Mouse (Mus musculus) MEL (cell line): ENCODE measurements around the gene Senp7. TPM values are rescaled to one million over a fixed set of nuclear protein-coding genes. Genes with fewer than 3 reads are reported as not detected.

Source experiments
- DNase-seq: peaks from one replicate; pipeline ENCODE4 v3.0.0; 2011; ENCODE audit warnings: low read depth, low spot score
- H3K27ac ChIP-seq: 2 replicates; pipeline ENCODE4 v1.5.1; 2012; ENCODE audit warnings: low read depth, mild to moderate bottlenecking, control low read depth, low read length, moderate library complexity; ENCODE audit not compliant: control insufficient read depth
- H3K27me3 ChIP-seq, 2 experiments: fragments of 150-350 bp in 1 of 2; sonication (generic) in 1 of 2; 2 replicates each; pipeline ENCODE4 v1.6.1; 2012; ENCODE audit warnings: low read length in 2 of 2, mild to moderate bottlenecking in 2 of 2, improper control_type of control experiment in 1 of 2, moderate library complexity in 1 of 2; ENCODE audit not compliant: insufficient read depth in 2 of 2, control insufficient read depth in 1 of 2
- H3K36me3 ChIP-seq, 2 experiments: 2 replicates each; pipeline ENCODE4 v1.6.1; 2012 to 2014; ENCODE audit warnings: low read length in 2 of 2, improper control_type of control experiment in 1 of 2, inconsistent platforms in 1 of 2, mild to moderate bottlenecking in 1 of 2; ENCODE audit not compliant: insufficient read depth in 2 of 2, control insufficient read depth in 1 of 2
- H3K4me1 ChIP-seq, 2 experiments: fragments of 150-350 bp in 1 of 2; sonication (generic) in 1 of 2; 2 replicates each; pipeline ENCODE4 v1.6.1; 2012; ENCODE audit warnings: low read length in 2 of 2, improper control_type of control experiment in 1 of 2, mild to moderate bottlenecking in 1 of 2; ENCODE audit not compliant: insufficient read depth in 2 of 2, control insufficient read depth in 1 of 2
- H3K4me3 ChIP-seq, 2 experiments: fragments of 150-350 bp in 1 of 2; sonication (generic) in 1 of 2; 2 replicates each; pipeline ENCODE4 v1.5.1; 2012; ENCODE audit warnings: low read depth in 2 of 2, low read length in 2 of 2, mild to moderate bottlenecking in 2 of 2, moderate library complexity in 2 of 2, control low read depth in 1 of 2, improper control_type of control experiment in 1 of 2; ENCODE audit not compliant: control insufficient read depth in 1 of 2, insufficient read depth in 1 of 2
- H3K79me2 ChIP-seq: 2 replicates; pipeline ENCODE4 v1.6.1; 2012; ENCODE audit warnings: mild to moderate bottlenecking, low read length, moderate library complexity; ENCODE audit not compliant: control insufficient read depth, poor library complexity, insufficient read depth
- H3K9ac ChIP-seq: 2 replicates; pipeline ENCODE4 v1.6.1; 2012; ENCODE audit warnings: low read depth, mild to moderate bottlenecking, control low read depth, low read length, moderate library complexity; ENCODE audit not compliant: control insufficient read depth, poor library complexity, severe bottlenecking
- H3K9me3 ChIP-seq: fragments of 150-350 bp; sonication (generic); replicated peaks from 2 replicates; pipeline ENCODE4 v1.6.1; 2012; ENCODE audit warnings: mild to moderate bottlenecking, low read length, improper control_type of control experiment, moderate library complexity; ENCODE audit not compliant: insufficient read depth
- BHLHE40 ChIP-seq: IDR thresholded peaks from 2 replicates; pipeline ENCODE4 v1.6.1; 2012; ENCODE audit warnings: low read depth, mild to moderate bottlenecking, inconsistent platforms, low read length, improper control_type of control experiment, borderline replicate concordance
- CTCF ChIP-seq, 3 experiments: IDR thresholded peaks in 2 of 3; conservative IDR thresholded peaks in 1 of 3; 2 replicates each; pipeline ENCODE4 v1.5.1; 2011 to 2012; ENCODE audit warnings: low read length in 3 of 3, low read depth in 2 of 3, mild to moderate bottlenecking in 2 of 3, improper control_type of control experiment in 1 of 3, inconsistent platforms in 1 of 3, mixed read lengths in 1 of 3, moderate library complexity in 1 of 3; ENCODE audit not compliant: control insufficient read depth in 1 of 3, insufficient read depth in 1 of 3, poor library complexity in 1 of 3, severe bottlenecking in 1 of 3
- E2F4 ChIP-seq: IDR thresholded peaks from 2 replicates; pipeline ENCODE4 v1.6.1; 2011; ENCODE audit warnings: low read depth, low read length, improper control_type of control experiment, borderline replicate concordance
- ELF1 ChIP-seq: IDR thresholded peaks from 2 replicates; pipeline ENCODE4 v1.6.1; 2014; ENCODE audit warnings: low read depth, mild to moderate bottlenecking, inconsistent platforms, low read length, improper control_type of control experiment, moderate library complexity
- EP300 ChIP-seq, 2 experiments: IDR thresholded peaks; 2 replicates each; pipeline ENCODE4 v1.6.1; 2011; ENCODE audit warnings: improper control_type of control experiment in 2 of 2, low read length in 2 of 2, low read depth in 1 of 2, mild to moderate bottlenecking in 1 of 2
- KAT2A ChIP-seq: conservative IDR thresholded peaks from 2 replicates; pipeline ENCODE4 v1.6.1; 2012; ENCODE audit warnings: low read depth, low read length, improper control_type of control experiment, inconsistent platforms
- MAFK ChIP-seq: IDR thresholded peaks from 2 replicates; pipeline ENCODE4 v1.6.1; 2011; ENCODE audit warnings: low read depth, mild to moderate bottlenecking, low read length, improper control_type of control experiment, borderline replicate concordance
- MAZ ChIP-seq: IDR thresholded peaks from 2 replicates; pipeline ENCODE4 v1.6.1; 2012; ENCODE audit warnings: low read depth, mild to moderate bottlenecking, inconsistent platforms, low read length, improper control_type of control experiment
- MXI1 ChIP-seq: IDR thresholded peaks from 2 replicates; pipeline ENCODE4 v1.6.1; 2011; ENCODE audit warnings: mild to moderate bottlenecking, low read depth, low read length, improper control_type of control experiment
- NELFE ChIP-seq: IDR thresholded peaks from 2 replicates; pipeline ENCODE4 v1.6.1; 2011; ENCODE audit warnings: low read depth, low read length, improper control_type of control experiment
- NRF1 ChIP-seq: IDR thresholded peaks from 2 replicates; pipeline ENCODE4 v1.6.1; 2014; ENCODE audit warnings: low read depth, mild to moderate bottlenecking, inconsistent platforms, low read length, improper control_type of control experiment, moderate library complexity; ENCODE audit not compliant: poor library complexity, insufficient read depth, severe bottlenecking
- POLR2A ChIP-seq, 2 experiments: IDR thresholded peaks; 2 replicates each; pipeline ENCODE4 v1.6.1; 2011 to 2012; ENCODE audit warnings: low read length in 2 of 2, mild to moderate bottlenecking in 2 of 2, control low read depth in 1 of 2, improper control_type of control experiment in 1 of 2, low read depth in 1 of 2, moderate library complexity in 1 of 2; ENCODE audit not compliant: control insufficient read depth in 1 of 2, insufficient read depth in 1 of 2, poor library complexity in 1 of 2
- POLR2AphosphoS2 ChIP-seq: IDR thresholded peaks from 2 replicates; pipeline ENCODE4 v1.6.1; 2011; ENCODE audit warnings: low read length, improper control_type of control experiment
- POLR2AphosphoS5 ChIP-seq: IDR thresholded peaks from 2 replicates; pipeline ENCODE4 v1.6.1; 2012; ENCODE audit warnings: low read depth, borderline replicate concordance, mild to moderate bottlenecking, inconsistent platforms, low read length, moderate library complexity, mixed read lengths
- RAD21 ChIP-seq: IDR thresholded peaks from 2 replicates; pipeline ENCODE4 v1.6.1; 2011; ENCODE audit warnings: mild to moderate bottlenecking, low read depth, low read length, improper control_type of control experiment
- SMC3 ChIP-seq: IDR thresholded peaks from 2 replicates; pipeline ENCODE4 v1.6.1; 2011; ENCODE audit warnings: low read depth, low read length, improper control_type of control experiment
- TBP ChIP-seq: IDR thresholded peaks from 2 replicates; pipeline ENCODE4 v1.8.0; 2011; ENCODE audit warnings: low read depth, low read length, improper control_type of control experiment
- TCF12 ChIP-seq: IDR thresholded peaks from 2 replicates; pipeline ENCODE4 v1.6.1; 2014; ENCODE audit warnings: low read depth, mild to moderate bottlenecking, inconsistent platforms, low read length, improper control_type of control experiment, moderate library complexity
- USF1 ChIP-seq: IDR thresholded peaks from 2 replicates; pipeline ENCODE4 v1.6.1; 2014; ENCODE audit warnings: low read depth, mild to moderate bottlenecking, inconsistent platforms, low read length, improper control_type of control experiment, moderate library complexity
- USF2 ChIP-seq, 2 experiments: IDR thresholded peaks; 2 replicates each; pipeline ENCODE4 v1.6.1; 2011 to 2012; ENCODE audit warnings: improper control_type of control experiment in 2 of 2, low read length in 2 of 2, borderline replicate concordance in 1 of 2, inconsistent platforms in 1 of 2, low read depth in 1 of 2, mild to moderate bottlenecking in 1 of 2; ENCODE audit not compliant: insufficient read depth in 1 of 2
- ZC3H11A ChIP-seq: IDR thresholded peaks from 2 replicates; pipeline ENCODE4 v1.6.1; 2012; ENCODE audit warnings: low read depth, mild to moderate bottlenecking, inconsistent platforms, low read length, improper control_type of control experiment
- ZMIZ1 ChIP-seq: IDR thresholded peaks from 2 replicates; pipeline ENCODE4 v1.6.1; 2012; ENCODE audit warnings: low read depth, mild to moderate bottlenecking, inconsistent platforms, low read length, improper control_type of control experiment, moderate library complexity
- polyA plus RNA-seq, 2 experiments: library from polyadenylated mRNA; stranded (reverse) in 1 of 2; unstranded in 1 of 2; fragments of >175 nt in 1 of 2; fragments of >200 nt in 1 of 2; gene quantifications; 2 replicates each; pipeline versions ENCODE4 v1.2.1 to v1.2.4; 2012; ENCODE audit warnings: low replicate concordance in 2 of 2, low read depth in 1 of 2; ENCODE audit not compliant: insufficient read length in 2 of 2, insufficient read depth in 1 of 2, missing spikeins in 1 of 2
- total RNA-seq: library from RNA; depleted of rRNA; stranded (reverse); fragments of 300-350 nt; gene quantifications from 2 replicates; pipeline ENCODE4 v1.2.3, GENCODE M21; 2012

The Senp7 gene
- total and polyA plus RNA-seq, 3 experiments, result 7.7 to 15.0 TPM; not detected in 1

DNA sequence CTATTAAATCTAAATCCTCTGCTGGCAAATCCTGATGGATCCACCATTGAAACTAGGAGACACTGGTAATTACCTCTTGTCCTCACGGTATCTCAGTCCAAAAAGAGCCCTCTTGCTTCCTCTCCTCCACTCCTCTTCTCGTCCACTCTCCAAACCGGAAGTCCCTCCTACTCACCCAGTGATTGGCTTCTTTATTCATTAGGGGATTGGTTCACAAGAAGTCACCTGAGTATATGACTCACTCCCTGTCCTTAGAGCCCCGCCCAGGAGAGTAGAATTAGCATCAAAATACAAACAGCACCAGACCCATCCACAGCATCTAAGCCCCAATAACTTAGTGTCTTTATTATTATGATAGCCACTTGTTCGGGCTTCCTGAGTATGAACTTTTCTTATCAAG, 68.0 kb downstream of the Senp7 start:
- no peaks in the 10 kb centered on the region for H3K9me3 ChIP-seq
- TF ChIP-seq POLR2A (IDR thresholded peaks at IDR 0.05; ENCODE audit: control insufficient read depth in 1 of 2, insufficient read depth in 1 of 2, low read depth in 1 of 2, low read length in 2 of 2, poor library complexity in 1 of 2) (no peak), MXI1 (no peak), BHLHE40 (no peak), KAT2A (no peak)
- H3K27me3 ChIP-seq, result no peaks in the 10 kb centered on the region
- peaks cover 0 to 2% of the 10 kb centered on the region in 2 experiments; a peak in 3 of 4 replicates for H3K36me3 ChIP-seq
- DNase-seq, result peak; percentile 19
- H3K79me2 ChIP-seq, result no peaks in the 10 kb centered on the region
- H3K27ac ChIP-seq, result no peak overlapping the region
- H3K4me3 ChIP-seq, result no peak overlapping the region
- no peak overlapping the region for H3K9ac ChIP-seq
- H3K4me1 ChIP-seq, result no peaks in the 10 kb centered on the region

DNA sequence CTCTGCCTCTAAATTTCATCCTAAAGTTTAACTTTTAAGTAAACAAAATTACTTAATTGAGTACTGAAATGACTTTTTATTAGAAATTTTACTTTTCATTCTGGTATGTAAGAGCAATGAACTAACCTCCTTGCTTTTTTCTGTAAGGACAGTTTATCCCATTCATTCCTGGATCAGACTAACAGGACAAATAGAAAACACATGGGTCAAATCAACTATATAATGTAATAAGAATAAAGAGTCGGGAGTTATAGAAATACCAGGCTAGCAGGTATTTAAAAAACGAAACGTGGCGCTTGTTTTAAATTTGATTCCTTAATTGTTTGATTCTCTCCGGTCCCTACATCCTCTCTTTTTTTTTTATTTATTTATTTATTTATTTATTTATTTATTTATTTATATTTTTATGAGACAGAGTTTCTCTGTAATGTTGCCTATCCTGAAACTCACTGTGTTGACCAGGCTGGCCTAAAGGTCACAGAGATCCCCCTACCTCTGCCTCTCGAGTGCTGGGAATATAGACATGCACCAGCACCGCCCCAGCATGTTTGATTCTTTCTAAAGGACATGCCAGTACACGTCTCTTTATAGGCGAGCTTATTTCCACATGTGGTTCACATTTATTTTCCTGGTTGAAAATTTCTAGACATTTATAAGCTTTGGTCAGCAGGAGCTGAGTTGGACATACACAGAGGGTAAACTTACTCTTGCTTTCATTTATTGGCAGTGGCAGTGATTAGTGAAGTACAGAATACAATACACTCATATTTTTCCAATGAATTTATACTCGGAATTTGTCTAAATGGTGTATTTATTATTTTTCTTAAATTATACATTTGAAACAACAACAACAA, 69.4 kb downstream of the Senp7 start:
- no peaks in the 10 kb centered on the region for H3K27me3 ChIP-seq
- DNase-seq, result no peak
- no peak overlapping the region for H3K4me3 ChIP-seq
- H3K9me3 ChIP-seq, result no peaks in the 10 kb centered on the region
- H3K9ac ChIP-seq, result no peak overlapping the region
- no peaks in the 10 kb centered on the region for H3K79me2 ChIP-seq
- peaks cover 0 to 2% of the 10 kb centered on the region in 2 experiments; a peak in 2 of 4 replicates for H3K36me3 ChIP-seq
- TF ChIP-seq RAD21, result no peak
- TF ChIP-seq, all 39 proteins: peak for 0
- Histone ChIP-seq H3K27ac (no peak overlapping the region), H3K4me1 (no peaks in the 10 kb centered on the region)

DNA sequence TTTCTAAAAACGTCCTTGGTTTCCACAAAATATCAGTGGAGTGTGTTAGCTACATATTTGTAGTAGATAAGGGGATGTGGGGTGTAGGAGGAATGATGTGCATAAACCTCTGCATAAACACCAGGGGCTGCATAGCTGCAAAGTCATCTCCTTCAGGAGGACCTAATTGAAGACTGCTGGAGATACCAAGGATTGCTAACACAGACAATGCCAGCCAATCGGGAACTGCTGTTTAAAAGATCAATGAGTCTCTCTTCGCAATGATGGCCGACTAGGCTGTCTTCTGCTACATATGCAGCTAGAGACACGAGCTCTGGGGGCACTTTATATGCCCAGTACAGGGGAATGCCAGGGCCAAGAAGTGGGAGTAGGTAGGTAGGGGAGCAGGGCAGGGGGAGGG, 74.4 kb downstream of the Senp7 start:
- Histone ChIP-seq H3K4me3 (no peak overlapping the region), H3K9ac (no peak overlapping the region), H3K4me1 (no peaks in the 10 kb centered on the region), H3K79me2 (no peaks in the 10 kb centered on the region), H3K27ac (no peak overlapping the region), H3K36me3 (no peaks in the 10 kb centered on the region), H3K9me3 (no peaks in the 10 kb centered on the region), H3K27me3 (no peaks in the 10 kb centered on the region)
- no peak for DNase-seq
- TF ChIP-seq CTCF (IDR thresholded peaks at IDR 0.05 in 2 of 3, conservative IDR thresholded peaks at IDR 0.05 in 1 of 3; ENCODE audit: control insufficient read depth in 1 of 3, insufficient read depth in 1 of 3, low read depth in 2 of 3, low read length in 3 of 3, poor library complexity in 1 of 3, severe bottlenecking in 1 of 3) (no peak), TBP (no peak), NRF1 (no peak), SMC3 (no peak), EP300 (IDR thresholded peaks at IDR 0.05; ENCODE audit: low read depth in 1 of 2, low read length in 2 of 2) (no peak), E2F4 (no peak), POLR2AphosphoS5 (no peak), MAZ (no peak), POLR2AphosphoS2 (no peak), ZC3H11A (no peak), ZMIZ1 (no peak), POLR2A (IDR thresholded peaks at IDR 0.05; ENCODE audit: control insufficient read depth in 1 of 2, insufficient read depth in 1 of 2, low read depth in 1 of 2, low read length in 2 of 2, poor library complexity in 1 of 2) (no peak), ELF1 (no peak), USF2 (IDR thresholded peaks at IDR 0.05; ENCODE audit: borderline replicate concordance in 1 of 2, insufficient read depth in 1 of 2, low read depth in 1 of 2, low read length in 2 of 2) (no peak), USF1 (no peak), NELFE (no peak), TCF12 (no peak), MAFK (no peak)
